Mouse (Mus musculus): ENCODE measurements around the gene Tesc.

The Tesc gene

GRCm38 (mm10) chr5:118027698-118028190 is at the start of gene Tesc:
Tesc (plus strand) TSS chr5:118027743.
- in situ Hi-C loops (cut with MseI, MboI), result no loop called here

- in situ Hi-C loops (cut with MseI, MboI), result no loop called here
These were observed 49.3 kb upstream of the Tesc start for GRCm38 (mm10) chr5:117978159-117978697.

GRCm38 (mm10) chr5:117979082-117979481 is 48.5 kb upstream of the Tesc start:
- in situ Hi-C loops (cut with MseI, MboI), result no loop called here

GRCm38 (mm10) chr5:117980921-117981320 is 46.6 kb upstream of the Tesc start:
- in situ Hi-C loops (cut with MseI, MboI), result no loop called here

- in situ Hi-C loops (cut with MseI, MboI), result no loop called here
These were observed 45.6 kb upstream of the Tesc start for GRCm38 (mm10) chr5:117981943-117982342.

- in situ Hi-C loops (cut with MseI, MboI), result no loop called here
These were observed 41.2 kb upstream of the Tesc start for GRCm38 (mm10) chr5:117986327-117986726.

- in situ Hi-C loops (cut with MseI, MboI), result no loop called here
These were observed 39.7 kb upstream of the Tesc start for GRCm38 (mm10) chr5:117987891-117988290.

- in situ Hi-C loops (cut with MseI, MboI), result no loop called here
These were observed 39.2 kb upstream of the Tesc start for GRCm38 (mm10) chr5:117988367-117988766.

GRCm38 (mm10) chr5:117989773-117990172 is 37.8 kb upstream of the Tesc start:
- in situ Hi-C loops (cut with MseI, MboI), result no loop called here

- in situ Hi-C loops (cut with MseI, MboI), result no loop called here
These were observed 36.6 kb upstream of the Tesc start for GRCm38 (mm10) chr5:117990957-117991356.

- in situ Hi-C loops (cut with MseI, MboI), result no loop called here
These were observed 34.0 kb upstream of the Tesc start for GRCm38 (mm10) chr5:117993550-117993949.

GRCm38 (mm10) chr5:117995372-117995901 is 32.1 kb upstream of the Tesc start:
- in situ Hi-C loops (cut with MseI, MboI), result no loop called here

GRCm38 (mm10) chr5:117995911-117996310 is 31.6 kb upstream of the Tesc start:
- in situ Hi-C loops (cut with MseI, MboI), result no loop called here

GRCm38 (mm10) chr5:117996581-117996980 is 31.0 kb upstream of the Tesc start:
- in situ Hi-C loops (cut with MseI, MboI), result no loop called here

GRCm38 (mm10) chr5:117997434-117997970 is 30.0 kb upstream of the Tesc start:
- in situ Hi-C loops (cut with MseI, MboI), result no loop called here

GRCm38 (mm10) chr5:117999061-117999460 is 28.5 kb upstream of the Tesc start:
- in situ Hi-C loops (cut with MseI, MboI), result no loop called here

GRCm38 (mm10) chr5:117999584-117999983 is 28.0 kb upstream of the Tesc start:
- in situ Hi-C loops (cut with MseI, MboI), result no loop called here

GRCm38 (mm10) chr5:118002059-118002458 is 25.5 kb upstream of the Tesc start:
- in situ Hi-C loops (cut with MseI, MboI), result no loop called here

GRCm38 (mm10) chr5:118004619-118005018 is 22.9 kb upstream of the Tesc start:
- in situ Hi-C loops (cut with MseI, MboI), result no loop called here

GRCm38 (mm10) chr5:118005728-118006127 is 21.8 kb upstream of the Tesc start:
- in situ Hi-C loops (cut with MseI, MboI), result no loop called here

GRCm38 (mm10) chr5:118008344-118008743 is 19.2 kb upstream of the Tesc start:
- in situ Hi-C loops (cut with MseI, MboI), result no loop called here

GRCm38 (mm10) chr5:118010872-118011271 is 16.7 kb upstream of the Tesc start:
- in situ Hi-C loops (cut with MseI, MboI), result no loop called here

- in situ Hi-C loops (cut with MseI, MboI), result no loop called here
These were observed 15.7 kb upstream of the Tesc start for GRCm38 (mm10) chr5:118011796-118012195.
